In genomic region chr8:122234055-122234454, GRCm38 (mm10) we compare ENCODE assay signal across 9 mouse cellular contexts. TPM values are rescaled to one million over a fixed set of nuclear protein-coding genes. Genes with fewer than 3 reads are reported as not detected.
DNase-seq lines count a peak whose midpoint lies in the region; ATAC-seq lines count a peak whose summit lies in the region.
"Had no signal": no experiment of that assay in that cellular context is flagged by ENCODE, and none has a peak within 500 bp of the region (broad histone marks: within the 10 kb centered on the region; RNA-seq: fewer than 3 reads in every experiment).

No protein-coding gene starts in this region.

- H3K4me2 ChIP-seq in forebrain, embryonic 14.5 days (ENCODE audit: low read length), result no peak overlapping the region
- no peak overlapping the region for H3K4me2 ChIP-seq in heart, embryonic 15.5 days
- no peak overlapping the region for H3K4me2 ChIP-seq in stomach, embryonic 15.5 days
- H3K4me2 ChIP-seq: limb, embryonic 12.5 days had no signal

- H3K27ac ChIP-seq in forebrain, embryonic 10.5 days, result no peak overlapping the region; the same call in 1 of the 2 replicates
- no peak overlapping the region for H3K27ac ChIP-seq in forebrain, embryonic 14.5 days (ENCODE audit: low read depth, low read length)
- peak overlapping the region; percentile 50 for H3K27ac ChIP-seq in heart, embryonic 15.5 days
- no peak overlapping the region for H3K27ac ChIP-seq in stomach, embryonic 15.5 days
- H3K27ac ChIP-seq: limb, embryonic 12.5 days had no signal

- no peak overlapping the region for H3K4me3 ChIP-seq in forebrain, embryonic 10.5 days
- H3K4me3 ChIP-seq in forebrain, embryonic 14.5 days (ENCODE audit: low read depth, low read length), result no peak overlapping the region
- H3K4me3 ChIP-seq in heart, embryonic 15.5 days, result no peak overlapping the region
- no peak overlapping the region for H3K4me3 ChIP-seq in stomach, embryonic 15.5 days (replicated peaks)
- H3K4me3 ChIP-seq: limb, embryonic 12.5 days had no signal

- H3K27me3 ChIP-seq in forebrain, embryonic 10.5 days (ENCODE audit: poor library complexity, severe bottlenecking), result peaks cover 56% of the 10 kb centered on the region
- peaks cover 26% of the 10 kb centered on the region for H3K27me3 ChIP-seq in forebrain, embryonic 14.5 days (replicated peaks; ENCODE audit: control insufficient read depth, insufficient read depth, low read length)
- H3K27me3 ChIP-seq in heart, embryonic 15.5 days, result peaks cover 18% of the 10 kb centered on the region
- peaks cover 27% of the 10 kb centered on the region for H3K27me3 ChIP-seq in stomach, embryonic 15.5 days (replicated peaks)

- H3K9ac ChIP-seq in forebrain, embryonic 14.5 days (ENCODE audit: low read length), result no peak overlapping the region
- no peak overlapping the region for H3K9ac ChIP-seq in heart, embryonic 15.5 days
- H3K9ac ChIP-seq in stomach, embryonic 15.5 days, result no peak overlapping the region
- H3K9ac ChIP-seq: limb, embryonic 12.5 days had no signal

- ATAC-seq in forebrain, embryonic 14.5 days, result no peak
- ATAC-seq in heart, embryonic 15.5 days (replicated peaks; ENCODE audit: insufficient number of reproducible peaks, insufficient read depth, low FRiP score, low read depth), result peak; percentile 47
- ATAC-seq in stomach, embryonic 15.5 days (ENCODE audit: insufficient read depth, low FRiP score, low read depth), result peak; percentile 29; the same call in 1 of the 2 replicates

- H3K36me3 ChIP-seq in forebrain, embryonic 10.5 days (replicated peaks), result no peaks in the 10 kb centered on the region
- H3K36me3 ChIP-seq in forebrain, embryonic 14.5 days (ENCODE audit: control insufficient read depth, insufficient read depth, low read length), result no peaks in the 10 kb centered on the region
- no peaks in the 10 kb centered on the region for H3K36me3 ChIP-seq in heart, embryonic 15.5 days
- H3K36me3 ChIP-seq in stomach, embryonic 15.5 days, result no peaks in the 10 kb centered on the region
- H3K36me3 ChIP-seq: limb, embryonic 12.5 days had no signal

- peaks cover 56% of the 10 kb centered on the region for H3K4me1 ChIP-seq in forebrain, embryonic 10.5 days
- H3K4me1 ChIP-seq in forebrain, embryonic 14.5 days (ENCODE audit: control insufficient read depth, insufficient read depth, low read length), result 0 out of 2 replicates have a peak, but pooled peaks cover 3% of the 10 kb centered on the region
- peaks cover 56% of the 10 kb centered on the region for H3K4me1 ChIP-seq in heart, embryonic 15.5 days (replicated peaks)
- peaks cover 32% of the 10 kb centered on the region for H3K4me1 ChIP-seq in stomach, embryonic 15.5 days

- no peaks in the 10 kb centered on the region for H3K9me3 ChIP-seq in forebrain, embryonic 10.5 days
- no peaks in the 10 kb centered on the region for H3K9me3 ChIP-seq in forebrain, embryonic 14.5 days (replicated peaks; ENCODE audit: control insufficient read depth, low read length)
- H3K9me3 ChIP-seq in heart, embryonic 15.5 days (replicated peaks), result no peaks in the 10 kb centered on the region
- H3K9me3 ChIP-seq in stomach, embryonic 15.5 days, result no peaks in the 10 kb centered on the region
- H3K9me3 ChIP-seq: limb, embryonic 12.5 days had no signal

- DNase-seq in forebrain, embryonic 10.5 days (ENCODE audit: extremely low spot score, low spot score), result peak; percentile 30
- DNase-seq in forebrain, embryonic 14.5 days (ENCODE audit: low spot score), result no peak
- DNase-seq in urinary bladder, postnatal 14 days (ENCODE audit: low spot score), result peak; percentile 35
- DNase-seq in urinary bladder, adult 2 months (ENCODE audit: low spot score), result no peak
- DNase-seq in layer of hippocampus, postnatal 14 days (ENCODE audit: low spot score in 2 of 2), result peak; percentile 51 to 72
- DNase-seq in frontal cortex, adult 2 months (ENCODE audit: extremely low spot score in 1 of 2, low spot score in 1 of 2), result no peak

- WGBS in forebrain, embryonic 10.5 days, result 38% methylated on average over 11 of the region's 11 CpGs
- WGBS in forebrain, embryonic 14.5 days, result 36% methylated on average over 11 of the region's 11 CpGs
- WGBS in heart, embryonic 15.5 days, result 19% methylated on average over 11 of the region's 11 CpGs
- 29% methylated on average over 11 of the region's 11 CpGs for WGBS in stomach, embryonic 15.5 days

RNA-seq across cellular contexts. Expression of gene Zfpm1, which starts 47.9 kb away (rescaled TPM):
- 0.82 and 0.88 TPM in 2 replicates for polyA plus RNA-seq in forebrain, embryonic 10.5 days (2016; fragmentation: Nextera tagmentation; extraction: Ambion mirVana)
- polyA plus RNA-seq in forebrain, embryonic 14.5 days (2014; fragmentation: Nextera tagmentation; extraction: Ambion mirVana), result 0.41 and 0.47 TPM in 2 replicates
- polyA plus RNA-seq in urinary bladder, adult 2 months (2012; rRNA removed), result 13.2 and 16.2 TPM in 2 replicates
- 3.8 and 3.9 TPM in 2 replicates for polyA plus RNA-seq in heart, embryonic 15.5 days (2015; fragmentation: Nextera tagmentation; extraction: Ambion mirVana)
- total RNA-seq in layer of hippocampus, postnatal 14 days (2021), result 10 to 100 TPM; 28.3 to 31.7 TPM
- polyA plus RNA-seq in stomach, embryonic 15.5 days (2015; fragmentation: Nextera tagmentation; extraction: Ambion mirVana), result 5.6 and 5.7 TPM in 2 replicates
- 26.0 and 36.1 TPM in 2 replicates for polyA plus RNA-seq in frontal cortex, adult 2 months (2012; rRNA removed)

Comparison
In these comparisons a context has a peak if more than half of its experiments do, and no peak if none do; other contexts are left out.
1. DNase-seq: peak in forebrain, embryonic 10.5 days (single experiment), urinary bladder, postnatal 14 days (single experiment) and layer of hippocampus, postnatal 14 days (2 of 2); none in forebrain, embryonic 14.5 days (single experiment), urinary bladder, adult 2 months (single experiment) and frontal cortex, adult 2 months (0 of 2).